Mouse (Mus musculus): ENCODE results near the gene Ackr2.
A peak's percentile ranks its signal among the peaks of the same experiment; 100 is the strongest.

Gene Ackr2

DNA sequence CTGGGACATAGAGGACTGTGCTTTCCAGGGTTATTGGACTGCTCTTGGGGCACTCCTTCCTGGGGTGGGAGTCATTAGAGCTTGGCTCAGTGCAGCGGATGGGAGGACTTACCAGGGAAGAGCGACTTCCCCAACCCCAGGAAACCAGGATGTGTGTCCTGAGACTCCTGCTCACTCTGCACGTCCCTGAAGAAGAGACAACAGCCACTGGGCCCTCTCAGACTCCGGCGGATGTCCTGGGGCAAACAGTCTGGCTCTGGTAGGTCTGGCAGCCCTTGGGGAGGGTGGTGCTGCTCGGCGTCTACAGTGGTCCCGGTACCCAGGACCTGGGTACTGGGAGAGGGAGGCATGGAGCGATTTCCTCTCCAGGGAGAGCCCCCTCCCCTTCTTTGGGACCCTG, at the start of gene Ackr2:
TSS of gene Ackr2 (plus strand) at position 111 of the 400 bp plus-strand sequence.
- no peak for DNase-seq

DNA sequence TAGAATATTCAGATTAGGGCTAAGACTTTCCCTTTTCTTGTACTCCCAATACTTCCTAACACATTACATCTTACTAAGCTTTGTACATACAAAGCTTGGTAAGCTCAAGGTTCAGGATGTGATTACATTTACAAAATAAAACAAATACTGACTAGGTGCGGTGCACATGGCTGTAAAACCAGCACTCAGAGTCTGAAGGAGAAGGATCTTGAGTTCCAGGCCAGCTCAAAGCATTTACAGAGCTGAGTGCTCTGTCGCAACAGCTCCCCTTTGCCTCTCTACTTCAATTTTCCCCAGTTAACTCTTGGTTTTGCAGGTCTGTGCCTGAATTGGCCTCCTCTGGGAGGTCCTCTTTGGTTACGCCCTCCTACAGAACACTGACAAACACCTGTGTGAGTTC, 43.9 kb upstream of the Ackr2 start:
- no peak for DNase-seq

DNA sequence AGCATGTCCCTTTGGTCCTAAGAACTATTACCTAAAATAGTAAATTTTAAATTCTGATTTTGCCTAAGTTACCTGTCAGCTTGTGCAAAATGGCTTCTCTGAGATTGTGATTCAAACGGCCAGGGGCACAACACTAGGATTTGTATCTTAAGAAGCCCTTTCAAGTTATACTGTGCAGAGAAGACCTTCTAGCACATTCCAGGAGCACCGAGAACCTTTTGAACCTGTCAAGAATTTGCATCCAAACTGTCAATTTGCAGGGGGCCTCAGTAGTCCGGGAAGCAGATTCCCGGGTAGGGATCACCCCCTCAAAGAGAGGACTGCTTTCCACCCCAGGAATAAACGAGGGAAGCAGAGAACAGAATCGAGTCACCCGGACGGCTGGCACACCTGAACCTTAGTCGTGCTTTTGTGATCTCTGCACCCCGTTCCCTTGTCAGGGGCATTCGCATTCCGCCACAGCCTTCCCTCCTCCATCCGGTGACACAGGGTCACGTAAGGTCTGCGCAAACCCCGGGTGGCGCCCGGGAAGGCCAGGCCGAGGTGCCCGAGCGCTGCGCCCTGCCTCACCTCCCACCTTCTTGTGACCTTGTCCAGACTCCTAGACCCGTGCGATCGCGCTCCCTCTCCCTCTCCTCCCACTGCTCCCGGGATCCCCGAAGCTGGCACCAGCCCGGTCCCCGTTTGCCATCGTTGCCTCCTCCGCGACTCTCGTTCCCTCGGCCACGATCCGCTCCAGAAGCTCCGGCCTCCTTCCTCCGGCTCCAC, 41.3 kb upstream of the Ackr2 start:
- peak; percentile 67 for DNase-seq

DNA sequence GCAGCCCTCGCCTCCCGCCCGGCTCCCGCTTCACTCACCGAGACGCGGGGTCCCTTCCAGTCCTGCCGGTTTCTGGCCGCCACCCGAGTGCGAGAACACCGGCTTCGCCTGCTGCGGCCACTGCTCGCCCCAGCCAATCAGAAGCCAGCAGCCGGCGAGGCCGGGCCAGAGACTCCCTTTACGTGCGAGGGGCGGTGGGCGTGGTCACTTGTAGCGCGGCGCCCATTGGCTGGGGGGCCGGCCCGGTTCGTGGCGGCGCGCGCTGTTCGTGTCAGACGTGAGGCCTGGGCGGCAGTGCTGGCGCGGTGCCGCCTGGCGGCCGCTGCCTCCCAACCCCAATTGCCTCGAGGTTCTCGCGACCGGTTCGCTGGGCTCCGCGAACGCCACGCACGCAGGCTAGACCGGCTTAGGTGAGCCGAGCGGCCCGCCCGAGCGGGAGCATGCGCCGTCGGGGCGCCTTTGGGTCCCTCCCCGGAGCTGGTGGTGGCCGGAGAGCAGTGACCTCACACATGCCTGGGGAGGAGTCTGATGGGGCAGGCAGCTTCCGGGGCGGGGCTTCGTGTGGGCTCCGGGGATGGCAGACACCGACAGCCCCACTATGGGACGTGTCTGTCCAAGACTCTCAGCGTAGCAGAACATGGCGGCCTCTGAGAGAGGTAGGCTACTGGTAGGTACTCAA, 40.5 kb upstream of the Ackr2 start:
- peak; percentile 98 for DNase-seq

DNA sequence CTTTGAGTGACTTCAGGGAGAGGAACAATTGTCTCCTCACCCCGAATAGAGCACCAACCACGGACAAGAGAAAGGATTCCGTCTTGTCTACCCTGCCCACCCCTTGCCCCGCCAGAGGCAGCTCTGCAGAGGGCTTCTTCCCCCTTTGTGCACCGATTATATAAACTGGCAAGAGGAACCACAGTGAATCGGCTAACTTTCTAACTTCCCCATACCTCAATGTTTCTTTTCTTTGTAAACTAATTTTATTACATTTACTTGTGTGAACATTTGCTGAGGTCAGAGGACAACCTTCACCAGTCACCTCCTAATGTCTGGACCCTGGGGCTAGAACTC, 40.0 kb upstream of the Ackr2 start, which contains the start of gene Higd1a:
TSS of gene Higd1a (minus strand) at position 210 of the 336 bp plus-strand sequence.
- DNase-seq = no peak

DNA sequence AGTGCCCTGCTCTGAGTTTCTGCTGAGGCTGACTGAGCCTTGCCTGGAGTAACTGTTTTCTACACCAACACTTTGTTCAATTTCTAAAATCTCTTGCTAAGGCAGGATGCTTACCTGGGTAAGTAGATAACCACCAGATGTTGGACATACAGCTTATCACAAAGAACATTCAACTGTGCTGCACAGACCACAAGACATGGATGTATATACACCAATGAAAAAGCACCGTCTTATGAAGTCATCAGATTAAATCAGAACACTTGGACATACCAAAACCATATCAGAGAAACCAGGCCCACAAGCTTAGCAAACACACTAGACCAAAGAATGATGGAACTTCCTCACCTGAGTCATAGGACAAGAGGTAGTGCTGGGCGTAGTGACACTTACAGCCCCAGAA, 38.8 kb upstream of the Ackr2 start:
- no peak for DNase-seq

DNA sequence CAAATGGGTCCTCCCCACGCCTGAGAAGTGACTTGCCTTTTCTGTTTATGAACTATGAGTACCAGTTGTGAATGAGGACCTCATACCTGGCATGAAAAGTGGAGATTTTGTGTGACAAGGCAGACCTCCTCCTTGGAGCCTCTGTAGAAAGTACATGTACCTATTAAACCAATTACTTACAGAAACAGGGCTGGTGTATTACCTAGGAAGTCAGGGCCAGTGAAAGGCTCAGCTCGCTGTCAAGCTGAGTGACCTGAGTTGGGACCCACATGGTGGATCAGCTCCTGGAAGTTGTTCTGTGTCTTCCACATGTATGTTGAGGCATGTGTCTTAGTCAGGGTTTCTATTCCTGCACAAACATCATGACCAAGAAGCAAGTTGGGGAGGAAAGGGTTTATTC, 37.2 kb upstream of the Ackr2 start:
- DNase-seq = no peak

DNA sequence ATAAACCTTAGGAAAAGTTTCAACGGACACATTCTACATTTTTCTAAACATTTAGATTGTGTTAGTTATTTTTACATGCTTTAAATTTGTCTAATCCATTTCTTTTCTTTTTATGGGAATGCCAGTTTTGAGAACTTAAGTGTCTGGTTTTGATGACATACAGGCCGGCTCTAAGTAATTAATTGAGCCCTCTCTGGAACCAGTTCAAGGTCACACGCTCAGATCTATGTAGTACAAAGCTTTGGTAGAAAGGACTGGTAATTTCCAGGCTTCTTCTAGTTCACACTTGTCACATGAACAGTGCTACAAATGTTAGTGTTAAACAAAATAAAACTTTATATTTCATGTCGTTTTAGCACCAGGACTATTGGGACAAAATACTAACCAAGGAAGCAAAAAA, 33.3 kb upstream of the Ackr2 start:
- no peak for DNase-seq

DNA sequence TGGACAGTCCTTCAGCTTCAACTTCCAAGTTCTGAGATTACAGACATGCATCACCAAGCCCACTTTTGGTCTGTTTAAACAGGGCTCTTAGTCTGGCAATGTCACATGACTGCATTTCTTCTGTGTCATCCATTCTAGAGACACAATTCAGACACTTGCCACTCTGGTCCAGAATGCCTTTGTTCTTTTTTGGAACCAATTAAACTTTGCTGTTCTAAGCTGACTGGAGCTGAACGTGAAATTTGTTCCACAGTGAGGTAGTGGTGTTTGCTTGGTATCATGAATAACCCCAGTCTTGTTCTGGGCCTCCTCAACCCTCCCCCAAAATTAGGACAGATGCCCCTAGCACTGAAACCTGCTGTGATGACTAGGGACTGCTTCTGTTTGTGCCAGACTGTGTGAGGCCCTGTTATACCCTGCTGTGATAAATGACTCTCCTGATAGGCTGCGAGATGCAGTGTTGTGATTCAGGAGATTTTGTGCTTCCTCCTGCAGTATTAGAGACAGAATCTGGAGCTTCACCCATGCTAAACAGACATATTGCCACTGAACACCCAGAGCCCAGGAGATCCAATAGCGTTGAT, 32.6 kb upstream of the Ackr2 start:
- DNase-seq = no peak

DNA sequence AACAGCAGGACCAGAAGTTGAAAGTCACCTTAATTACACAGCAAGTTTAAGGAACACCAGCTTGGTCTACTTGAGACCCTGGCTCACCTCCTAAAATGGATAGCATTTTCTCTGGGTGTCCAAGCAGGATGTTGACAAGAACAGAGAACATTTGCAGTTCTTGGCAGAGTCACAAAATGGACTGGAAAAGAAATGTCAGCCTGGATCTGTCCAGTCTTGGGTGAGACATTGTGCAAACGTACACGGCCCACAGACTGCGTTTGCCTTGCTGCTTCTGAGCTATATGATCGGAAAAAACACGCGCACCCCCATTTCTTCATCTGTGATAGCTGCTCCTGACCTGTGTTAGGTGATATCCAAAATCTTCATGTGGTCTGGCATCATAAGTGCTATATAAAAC, 30.5 kb upstream of the Ackr2 start:
- peak; percentile 30 for DNase-seq

DNA sequence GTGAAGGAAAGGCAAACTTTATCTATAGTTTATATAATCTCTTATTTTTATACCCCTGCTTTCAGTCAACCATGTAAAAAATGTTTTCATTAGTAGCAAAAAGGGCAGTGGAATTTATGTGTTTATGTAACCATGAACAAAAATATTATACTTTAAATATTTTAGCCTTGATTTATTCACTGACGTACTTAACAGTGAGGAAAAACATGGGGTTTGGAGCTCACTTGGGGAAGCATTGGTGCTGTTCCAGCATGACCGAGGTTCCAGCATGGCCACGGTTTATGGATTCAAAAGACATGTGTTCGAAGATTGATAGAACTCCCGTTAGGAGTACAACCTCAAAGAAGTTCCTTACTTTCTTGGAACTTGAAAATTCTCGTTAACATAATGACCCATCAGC, 29.9 kb upstream of the Ackr2 start:
- no peak for DNase-seq

DNA sequence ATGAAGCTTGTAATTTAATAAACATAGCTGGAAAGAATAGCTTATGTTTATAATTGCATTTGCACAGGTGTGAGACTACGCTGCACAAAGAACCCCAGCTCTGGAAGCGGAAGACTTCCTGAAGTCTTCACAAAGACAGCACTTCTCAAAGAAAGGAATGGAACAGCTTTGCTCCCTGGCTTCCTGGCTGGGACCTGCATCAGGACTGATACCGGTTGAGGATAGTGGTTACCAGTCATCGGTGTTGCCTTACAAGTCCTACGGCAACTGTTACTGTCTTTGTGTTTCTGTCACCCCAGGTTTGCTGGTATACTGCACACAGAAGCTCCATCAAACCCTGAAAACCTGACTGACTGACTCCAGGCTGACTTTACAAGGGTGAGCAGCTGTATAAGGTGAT, 28.7 kb upstream of the Ackr2 start:
- DNase-seq = no peak

DNA sequence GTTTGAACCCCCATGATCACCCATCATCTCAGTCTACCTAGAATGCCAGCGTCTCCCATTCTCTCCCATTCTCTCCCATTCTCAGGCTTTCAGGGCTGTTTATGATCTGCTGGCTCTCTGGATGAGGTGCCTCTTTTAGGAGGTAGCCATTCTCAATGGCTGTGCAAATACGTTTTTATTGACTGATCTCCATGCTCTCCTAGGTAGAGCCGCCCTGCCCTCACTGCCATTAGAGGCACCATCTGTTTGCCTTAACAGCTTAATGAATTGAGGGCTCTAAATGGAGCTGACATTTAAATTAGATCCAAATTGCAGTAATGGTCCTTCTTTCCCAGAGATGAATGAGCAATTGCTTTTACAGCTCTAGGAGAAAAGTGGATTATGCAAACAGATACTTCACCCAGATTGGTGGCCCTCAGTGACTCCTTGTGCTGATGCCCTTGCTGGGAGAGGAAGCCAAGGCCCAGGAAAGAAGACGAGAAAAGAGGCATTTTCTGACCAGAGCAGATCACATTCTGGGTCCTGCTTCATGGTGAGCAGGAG, 28.1 kb upstream of the Ackr2 start:
- DNase-seq = no peak

DNA sequence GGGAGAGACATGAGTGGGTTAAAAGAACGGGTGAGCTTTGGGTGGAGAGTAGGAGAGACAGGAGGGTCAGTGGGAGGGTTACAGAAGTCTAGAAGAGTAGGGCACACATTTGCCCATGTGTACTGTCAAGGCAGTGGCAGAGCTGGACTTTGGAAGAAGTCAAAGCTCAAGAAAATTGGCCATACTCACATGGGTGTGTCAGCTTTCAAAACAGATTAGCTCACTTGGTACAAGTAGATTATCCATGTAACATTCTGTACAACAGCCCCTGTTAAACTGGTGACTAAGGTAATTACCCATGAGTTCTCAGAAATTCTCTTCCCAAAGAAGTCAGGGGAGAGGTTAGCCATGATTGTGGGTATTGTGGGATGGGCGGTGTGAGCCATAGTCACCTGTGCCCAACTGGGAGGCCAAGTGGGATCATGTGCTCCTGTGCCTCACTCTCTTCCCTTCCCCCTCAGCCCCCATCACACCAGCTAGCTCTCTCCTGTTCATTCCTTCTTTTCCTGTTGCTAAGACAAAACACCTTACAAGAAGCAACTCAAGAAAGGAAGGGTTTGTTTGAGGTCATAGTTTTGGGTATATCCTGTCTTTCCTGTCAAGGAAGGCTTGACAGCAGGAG, 26.0 kb upstream of the Ackr2 start:
- no peak for DNase-seq

DNA sequence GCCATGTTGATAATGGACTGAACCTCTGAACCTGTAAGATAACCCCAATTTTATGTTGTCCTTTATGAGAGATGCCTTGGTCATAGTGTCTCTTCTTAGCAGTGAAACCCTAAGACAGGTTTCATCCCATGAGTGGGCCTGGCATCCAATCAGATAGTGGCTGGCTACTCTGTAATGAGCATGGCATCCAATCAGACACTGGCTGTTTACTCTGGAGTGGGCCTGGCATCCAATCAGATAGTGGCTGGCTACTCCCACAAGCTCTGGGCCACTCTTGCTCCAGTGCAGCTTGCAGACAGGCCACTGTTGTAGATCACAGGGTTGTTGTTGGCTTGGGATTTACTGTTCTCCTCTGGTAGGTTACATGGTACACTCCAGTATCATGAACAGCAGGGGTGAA, 24.6 kb upstream of the Ackr2 start:
- no peak for DNase-seq

DNA sequence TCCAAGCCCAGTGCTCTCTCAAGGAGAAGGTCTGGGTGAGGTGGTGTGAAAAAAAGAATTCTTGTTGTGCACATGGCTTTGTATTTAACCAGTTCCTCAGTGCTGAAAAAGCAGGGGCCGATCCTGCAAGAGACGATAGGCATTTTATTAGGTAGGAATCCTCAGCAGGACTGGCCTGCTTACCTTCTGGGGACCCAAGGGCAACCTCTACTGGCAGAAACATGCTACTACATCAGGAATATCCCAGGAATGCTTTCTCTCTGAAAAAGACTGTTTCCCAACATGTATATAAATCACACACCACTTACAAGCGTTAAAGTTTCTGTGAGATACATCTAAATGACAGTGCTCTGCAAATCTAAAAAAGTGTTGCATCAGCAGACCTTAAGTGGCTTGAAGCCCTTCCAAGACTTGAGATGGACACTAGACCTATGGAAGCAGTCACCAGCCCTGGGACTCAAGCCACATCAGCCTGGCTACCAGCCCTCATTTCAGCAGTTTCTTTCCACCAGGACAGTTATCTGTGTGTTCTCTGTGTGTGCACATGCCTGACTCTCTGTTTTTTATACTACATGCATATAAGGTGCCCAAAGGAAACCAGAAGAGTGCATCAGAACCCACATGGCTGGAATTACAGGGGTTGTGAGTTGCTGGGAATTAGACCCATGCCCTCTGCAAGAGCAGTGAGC, 21.0 kb upstream of the Ackr2 start:
- DNase-seq = peak; percentile 78

DNA sequence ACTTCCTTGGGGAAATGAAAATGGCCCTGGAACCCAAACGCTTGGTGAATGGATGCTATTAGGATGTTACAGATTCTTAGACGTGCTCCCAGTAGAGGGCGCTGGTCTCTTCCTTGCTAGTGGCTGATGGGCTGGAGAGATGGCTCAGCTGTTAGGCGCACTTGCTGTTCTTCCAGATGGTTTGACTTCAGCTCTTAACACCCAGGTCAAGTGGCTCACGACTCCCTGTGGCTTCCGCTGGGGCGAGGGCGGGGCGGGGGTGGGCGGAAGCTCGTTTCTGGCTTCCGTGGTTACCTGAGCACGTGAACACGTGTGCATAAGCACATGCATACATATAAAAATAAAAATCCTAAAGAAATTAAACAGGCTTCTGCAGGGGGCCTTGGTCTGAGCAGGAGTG, 17.3 kb upstream of the Ackr2 start:
- DNase-seq = peak; percentile 70

DNA sequence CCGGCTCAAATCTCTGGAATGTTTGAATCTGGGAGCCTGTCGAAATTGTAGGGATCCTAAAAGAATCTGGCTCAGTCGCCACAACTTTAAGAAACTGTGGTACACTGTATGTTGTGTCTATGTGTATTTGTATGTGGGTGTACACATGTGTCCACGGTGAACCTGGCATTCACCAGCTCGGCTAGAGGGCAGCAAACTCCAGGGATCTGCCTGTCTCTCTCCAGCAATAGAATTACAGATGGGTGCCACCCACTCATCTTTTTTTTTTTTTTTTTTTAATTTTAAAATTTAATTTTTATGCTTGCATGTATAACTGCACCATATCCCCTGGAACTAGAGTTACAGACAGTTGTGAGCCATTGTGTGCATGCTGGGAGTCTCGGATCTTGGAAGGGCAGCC, 16.9 kb upstream of the Ackr2 start:
- no peak for DNase-seq

DNA sequence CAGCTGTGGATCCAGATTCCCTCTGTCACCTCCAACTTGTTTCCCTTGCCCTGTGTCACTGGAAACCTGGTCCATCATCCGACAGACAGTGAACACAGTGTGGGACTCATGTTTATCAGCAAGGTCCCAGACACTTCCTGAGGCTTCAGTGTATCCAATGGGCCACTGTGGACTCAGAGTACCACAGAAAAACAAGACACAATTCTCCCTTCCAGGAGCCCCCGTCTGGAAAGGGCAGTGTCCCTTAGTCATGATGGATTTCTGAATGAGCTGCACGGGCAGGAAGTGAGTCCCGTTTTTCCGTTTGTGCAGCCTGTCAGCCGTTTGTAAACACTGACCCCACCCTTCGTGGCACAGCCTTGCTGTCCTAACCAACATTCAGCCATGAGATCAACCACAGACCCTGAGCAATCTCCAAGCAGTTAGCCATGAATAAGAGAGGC, 16.1 kb upstream of the Ackr2 start:
- DNase-seq = no peak

DNA sequence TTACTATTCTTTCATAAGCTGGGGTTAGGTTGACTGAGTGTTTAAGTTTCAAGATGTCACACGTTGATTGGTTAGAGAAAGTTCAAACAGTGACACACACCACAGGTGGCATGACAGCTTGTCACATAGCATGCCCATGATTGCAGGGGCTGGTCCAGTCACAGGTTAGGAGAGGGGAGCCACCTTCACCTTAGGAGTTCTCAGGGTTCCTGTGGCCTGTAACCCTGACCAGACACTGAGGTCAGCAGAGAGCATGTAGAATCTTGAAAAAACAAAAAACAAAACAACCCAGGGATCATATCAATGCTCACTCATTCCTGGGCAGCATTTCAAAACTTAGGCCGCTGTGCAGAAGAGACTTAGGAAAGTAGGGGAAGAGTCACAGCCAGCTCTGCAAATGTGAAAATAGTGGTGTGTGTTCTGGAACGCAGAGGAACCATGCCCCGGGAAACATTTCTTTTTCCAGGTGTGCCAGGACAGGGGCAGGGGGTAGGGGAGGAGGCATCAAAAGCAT, 8.2 kb upstream of the Ackr2 start:
- no peak for DNase-seq

DNA sequence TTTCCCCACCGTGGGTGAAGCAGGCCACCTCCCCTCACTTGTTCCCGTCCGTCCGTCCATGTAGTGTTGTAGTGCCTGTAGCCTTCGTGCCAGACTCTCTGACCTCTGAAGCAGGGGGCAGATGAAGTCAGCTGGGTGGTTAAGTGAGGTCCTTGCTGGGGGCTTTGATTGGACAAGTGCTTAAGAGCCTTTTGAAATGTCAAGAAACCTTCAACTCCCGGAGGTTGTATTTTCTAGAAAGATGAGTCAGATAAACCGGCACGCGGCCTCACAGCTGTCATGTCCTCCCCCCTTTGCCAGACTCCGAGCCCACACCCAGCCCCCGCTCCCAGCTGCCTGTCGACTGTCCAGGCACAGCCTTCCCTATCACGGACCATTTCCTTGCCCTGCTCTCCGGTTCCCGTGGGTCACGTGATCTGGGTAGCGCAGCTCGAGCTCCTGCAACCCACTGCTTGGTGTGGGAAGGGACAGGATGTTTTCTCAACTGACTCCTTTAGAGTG, 7.7 kb upstream of the Ackr2 start:
- DNase-seq = peak; percentile 40

DNA sequence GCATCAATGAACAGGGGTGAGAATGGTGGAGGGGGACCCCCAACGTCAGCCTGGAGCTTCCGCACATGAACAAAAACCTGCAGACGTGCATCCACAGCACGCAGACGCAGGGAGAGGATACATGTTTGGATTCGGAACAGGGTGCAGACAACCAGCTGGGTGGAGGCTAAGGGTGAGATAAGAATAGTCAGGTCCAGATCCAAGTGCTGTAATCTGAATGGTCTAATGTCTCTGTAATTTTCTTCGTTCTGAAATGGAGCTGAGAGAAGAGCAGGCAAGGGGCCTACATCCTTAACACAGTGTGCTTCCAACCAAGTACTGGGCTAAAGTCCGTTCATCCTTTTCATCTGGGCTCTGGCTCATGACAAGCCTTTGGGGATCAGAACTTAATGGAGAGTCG, 6.9 kb upstream of the Ackr2 start:
- DNase-seq = no peak
